Mouse (Mus musculus): ENCODE measurements around the gene Fgf18.

DNA sequence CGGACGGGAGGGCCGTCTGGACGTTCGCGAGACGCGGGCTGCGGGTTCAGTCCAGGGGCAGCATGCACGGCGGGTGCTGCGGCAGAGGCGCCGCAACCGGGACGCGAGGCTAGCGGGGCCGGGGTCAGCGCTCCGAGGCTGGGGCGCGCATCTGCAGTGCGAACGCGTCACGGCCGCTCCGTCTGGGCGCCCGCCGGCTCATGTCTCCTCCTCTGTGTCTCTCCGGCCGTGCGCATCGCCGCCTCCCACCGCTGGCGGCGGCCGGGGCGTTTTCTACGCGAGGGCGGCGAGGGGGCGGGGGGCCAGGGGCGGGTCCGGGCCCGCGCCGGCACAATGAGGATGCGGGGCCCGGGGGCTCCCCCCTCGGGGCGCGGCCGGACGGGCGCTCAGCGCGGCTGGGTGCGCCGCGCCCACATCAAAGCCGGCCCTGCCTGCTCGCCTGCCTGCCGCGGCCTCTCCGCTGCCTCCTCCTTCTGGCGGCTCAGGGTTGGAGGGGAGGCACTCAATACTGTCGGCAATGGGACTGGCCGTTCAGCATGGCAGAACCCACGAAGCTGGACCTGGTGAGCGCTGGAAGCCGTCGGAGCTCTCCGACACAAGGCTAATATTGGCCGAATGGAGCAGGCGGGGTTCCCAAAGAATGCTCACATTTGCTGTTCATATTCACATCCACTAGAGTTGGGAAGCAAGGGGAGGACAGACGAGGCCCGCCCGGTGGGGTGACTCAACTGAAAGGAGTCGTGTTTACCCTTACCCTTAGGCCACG is 555 bp upstream of the Fgf18 start:
- TF ChIP-seq CTCF (IDR thresholded peaks at IDR 0.05; ENCODE audit: insufficient read depth, low read length): no peak
- no peak for TF ChIP-seq POLR2A (IDR thresholded peaks at IDR 0.05; ENCODE audit: borderline replicate concordance, extremely low read depth, low read depth, low read length)
